Mouse (Mus musculus) cerebellum, adult 18-20 months (tissue): ENCODE measurements at regions not wholly inside any gene's neighbourhood (a gene's known extent, or its start where the extent isn't known, plus 50 kb on each side); places are given as distances from the start of the nearest gene placed in this dataset.

Experiments
- DNase-seq, 2 experiments: peaks; one replicate each; pipeline ENCODE4 v3.0.0; 2021

DNA sequence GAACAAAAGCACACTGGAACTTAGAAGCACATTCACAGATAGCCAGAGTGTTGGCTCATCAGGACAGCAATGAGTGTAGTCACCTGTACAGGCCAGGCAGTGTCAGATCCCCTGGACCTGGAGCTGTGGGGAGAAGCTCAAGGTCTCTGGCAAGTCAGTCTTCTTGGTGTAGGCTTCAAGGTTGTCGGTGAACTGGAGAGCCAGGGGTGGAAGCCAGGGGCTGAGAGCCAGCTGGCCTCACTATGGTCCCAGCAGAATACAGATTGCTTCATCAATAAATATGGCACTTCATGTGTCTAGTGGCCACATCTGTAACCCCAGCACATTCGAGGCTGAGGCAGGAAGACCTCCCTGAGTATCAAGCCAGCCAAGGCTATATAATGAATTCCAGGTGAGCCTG lies 101.0 kb upstream of the Tgfbr2 start:
- DNase-seq = no peak

GRCm38 (mm10) chr9:116272446-116272845 lies 97.3 kb upstream of the Tgfbr2 start:
- DNase-seq = no peak

DNA sequence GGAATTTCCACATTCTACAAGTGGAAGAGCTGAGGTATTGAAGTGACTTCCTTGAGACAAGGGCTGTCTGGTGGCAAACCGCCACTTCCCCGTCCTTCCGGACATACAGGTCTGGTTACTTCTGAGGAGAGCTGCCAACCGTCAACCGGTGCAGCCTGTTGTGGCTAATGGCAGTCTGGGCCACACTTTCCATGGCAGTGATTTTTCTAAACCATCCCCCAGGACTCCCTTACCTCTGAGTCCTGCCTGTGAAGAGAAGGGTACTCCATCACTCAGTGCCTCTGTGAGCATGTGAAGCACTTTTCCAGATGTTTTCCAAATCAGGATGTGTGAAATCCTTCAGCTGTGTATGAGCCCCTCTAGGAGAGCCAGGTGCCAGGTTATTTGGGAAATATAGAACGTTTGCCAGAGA lies 95.3 kb upstream of the Tgfbr2 start:
- DNase-seq = no peak

DNA sequence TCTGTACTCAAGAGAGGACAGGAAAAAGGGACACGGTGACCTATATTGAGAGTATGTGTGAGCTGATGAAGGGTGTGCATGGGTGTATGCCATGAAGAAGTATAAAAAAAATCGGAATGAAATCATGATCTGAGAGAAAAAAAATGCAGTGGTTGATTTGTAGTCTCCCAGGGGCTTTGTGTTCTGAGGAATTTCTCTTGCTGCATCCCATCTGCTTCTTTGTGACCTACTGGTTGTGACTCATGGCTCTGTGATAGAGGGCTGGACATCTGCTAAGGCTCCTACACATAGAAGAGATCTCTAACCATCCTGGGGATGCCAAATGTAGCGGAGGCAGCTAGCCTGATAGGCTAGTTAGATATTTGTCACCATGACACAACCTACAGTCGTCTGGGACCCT lies 92.3 kb upstream of the Tgfbr2 start:
- DNase-seq = no peak

DNA sequence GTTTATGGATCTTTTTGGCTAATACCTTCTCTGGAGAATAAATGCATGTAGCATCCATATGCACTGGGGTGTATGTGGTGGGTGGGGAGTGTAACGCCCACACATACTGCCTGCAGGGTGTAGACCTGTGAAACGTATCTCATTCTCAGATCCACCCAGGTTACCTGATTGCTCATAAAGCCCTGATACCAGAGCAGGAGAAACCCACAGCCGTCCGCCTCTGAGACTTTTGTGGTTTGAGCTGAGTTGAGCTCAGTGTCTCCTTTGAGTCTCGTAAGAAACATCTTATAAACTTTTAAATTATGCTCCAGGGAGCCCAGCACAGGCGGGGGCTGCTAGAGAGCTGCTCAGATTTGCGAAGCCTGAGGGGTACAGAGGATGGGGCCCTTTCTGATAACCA lies 88.7 kb upstream of the Tgfbr2 start:
- DNase-seq = no peak

GRCm38 (mm10) chr9:116259569-116259968 lies 84.4 kb upstream of the Tgfbr2 start:
- no peak for DNase-seq

- DNase-seq = no peak
Observed at GRCm38 (mm10) chr9:116253546-116253945, 78.4 kb upstream of the Tgfbr2 start.

DNA sequence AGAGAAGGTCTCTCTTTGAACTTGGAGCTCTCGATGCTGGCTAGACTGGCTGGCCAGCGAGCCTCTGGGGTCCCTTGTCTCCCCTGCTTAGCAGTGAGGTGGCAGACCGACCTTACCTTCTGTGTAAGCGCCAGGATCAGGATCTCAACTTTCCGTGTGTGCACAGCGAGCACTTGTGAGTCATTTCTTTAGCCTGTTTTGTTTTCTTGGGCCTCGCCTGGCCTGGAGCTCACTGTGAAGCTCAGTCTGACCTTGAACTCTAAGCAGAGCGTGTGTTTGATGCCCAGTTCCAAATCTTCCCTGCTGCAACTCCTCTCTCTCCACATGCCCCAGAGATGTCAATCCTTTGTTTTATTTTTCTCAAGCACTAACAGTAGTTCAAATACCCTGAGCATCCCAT lies 77.6 kb upstream of the Tgfbr2 start:
- DNase-seq = no peak

DNA sequence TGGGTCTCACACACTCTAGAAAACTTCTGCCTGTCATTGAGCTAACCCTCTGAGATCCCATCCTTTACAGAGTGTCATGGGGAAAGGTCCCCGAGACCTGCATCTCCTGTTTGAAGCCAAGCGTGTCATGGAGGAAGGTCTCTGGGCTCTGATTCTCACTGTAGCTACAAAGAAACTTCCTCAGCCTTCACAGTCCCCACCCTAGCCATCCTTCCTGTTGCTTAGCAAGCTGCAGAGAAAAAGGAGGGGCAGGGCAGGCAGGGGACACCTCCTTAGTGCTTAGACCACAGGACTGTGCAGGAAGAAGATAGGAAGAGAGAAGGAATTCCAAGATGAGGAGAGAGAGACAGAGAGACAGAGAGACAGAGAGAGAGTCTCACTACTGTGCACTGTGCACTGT lies 74.6 kb upstream of the Tgfbr2 start:
- no peak for DNase-seq

GRCm38 (mm10) chr9:116245136-116245535 lies 70.0 kb upstream of the Tgfbr2 start:
- no peak for DNase-seq

DNA sequence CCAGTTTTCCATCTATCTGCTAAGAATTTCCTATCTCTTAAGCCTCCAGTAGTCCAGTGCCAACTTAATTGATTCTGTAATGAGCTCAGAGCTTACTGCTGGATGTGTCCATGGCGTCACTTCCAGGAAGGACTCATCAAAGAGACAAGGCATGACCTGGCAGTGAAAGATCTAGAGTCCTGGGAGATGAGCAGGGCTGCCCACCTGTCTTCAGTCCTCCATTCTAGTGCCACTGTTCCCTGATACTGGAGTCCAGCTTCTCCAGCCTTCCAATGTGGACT lies 69.4 kb upstream of the Tgfbr2 start:
- DNase-seq = no peak

GRCm38 (mm10) chr9:116243775-116244618 lies 68.8 kb upstream of the Tgfbr2 start:
- DNase-seq = no peak

DNA sequence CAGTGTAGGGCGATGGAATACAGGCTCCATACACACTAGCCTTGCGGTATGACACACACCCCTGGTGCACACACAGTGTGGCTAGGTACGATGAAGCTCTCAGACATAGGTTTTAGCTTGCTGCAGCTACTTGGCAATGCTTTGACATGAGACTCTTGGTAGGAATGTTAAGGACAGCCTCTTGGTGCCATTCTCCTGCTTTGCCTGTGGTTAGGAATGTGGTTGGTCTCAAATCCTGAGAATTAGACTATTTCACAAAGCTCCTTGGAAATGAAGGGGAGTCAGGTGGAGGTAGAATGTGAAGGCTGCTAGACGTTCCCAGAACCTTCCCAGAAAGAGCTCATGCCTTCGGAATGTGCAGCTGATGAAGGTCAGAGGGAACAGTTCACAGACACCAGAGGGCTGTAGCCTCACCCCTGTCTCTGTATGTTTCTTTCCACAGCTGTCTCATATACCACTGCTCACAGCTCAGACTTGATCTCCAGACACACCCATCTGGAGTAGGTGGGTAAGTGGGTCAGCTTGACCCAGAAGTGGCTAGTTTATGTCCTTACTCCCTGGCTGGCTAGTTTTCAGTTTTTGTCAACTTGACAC lies 66.9 kb upstream of the Tgfbr2 start:
- no peak for DNase-seq

DNA sequence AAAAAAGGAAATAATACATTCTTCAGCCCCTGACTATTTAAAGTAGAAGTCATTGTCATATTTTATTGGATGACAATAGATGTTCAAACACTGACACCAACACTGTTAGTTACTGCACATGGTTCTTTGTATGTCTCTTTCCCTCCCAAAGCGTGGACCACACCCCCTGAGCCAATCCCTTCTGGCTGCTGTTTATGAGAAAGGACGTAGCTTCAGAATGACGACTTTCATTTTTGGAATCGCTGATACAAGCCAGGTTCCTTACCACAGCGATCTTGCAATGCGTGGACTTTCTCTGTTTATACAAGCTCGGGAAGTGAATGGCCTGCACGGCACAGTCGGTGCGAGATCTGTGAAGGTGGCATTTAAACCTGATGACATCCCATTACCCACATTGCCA lies 66.1 kb upstream of the Tgfbr2 start:
- DNase-seq = no peak

GRCm38 (mm10) chr9:116236836-116237235 lies 61.7 kb upstream of the Tgfbr2 start:
- DNase-seq = no peak

DNA sequence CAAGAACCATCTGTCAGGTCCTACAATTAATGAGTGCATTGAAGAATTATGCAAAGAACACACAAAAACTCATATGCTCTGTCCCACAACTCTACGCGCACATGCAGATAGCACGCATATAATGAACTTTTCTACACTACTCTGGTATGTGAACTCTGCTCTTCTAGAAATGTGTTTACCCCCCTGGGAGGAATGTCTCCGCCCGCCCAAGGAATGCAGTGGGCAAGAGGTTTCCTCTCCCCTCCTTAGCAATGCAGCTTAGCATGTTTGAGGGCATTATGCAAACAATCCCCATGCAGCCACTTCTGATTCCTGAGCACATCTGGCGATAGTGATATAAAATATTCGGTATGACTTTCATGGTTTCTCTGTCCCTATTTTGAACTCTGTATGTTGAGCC lies 59.0 kb upstream of the Tgfbr2 start:
- no peak for DNase-seq

GRCm38 (mm10) chr9:116232386-116232785 lies 57.2 kb upstream of the Tgfbr2 start:
- no peak for DNase-seq

- DNase-seq = no peak
Observed at GRCm38 (mm10) chr9:116231351-116232311, 56.5 kb upstream of the Tgfbr2 start.

- DNase-seq = no peak
Observed at GRCm38 (mm10) chr9:116230346-116230745, 55.2 kb upstream of the Tgfbr2 start.

DNA sequence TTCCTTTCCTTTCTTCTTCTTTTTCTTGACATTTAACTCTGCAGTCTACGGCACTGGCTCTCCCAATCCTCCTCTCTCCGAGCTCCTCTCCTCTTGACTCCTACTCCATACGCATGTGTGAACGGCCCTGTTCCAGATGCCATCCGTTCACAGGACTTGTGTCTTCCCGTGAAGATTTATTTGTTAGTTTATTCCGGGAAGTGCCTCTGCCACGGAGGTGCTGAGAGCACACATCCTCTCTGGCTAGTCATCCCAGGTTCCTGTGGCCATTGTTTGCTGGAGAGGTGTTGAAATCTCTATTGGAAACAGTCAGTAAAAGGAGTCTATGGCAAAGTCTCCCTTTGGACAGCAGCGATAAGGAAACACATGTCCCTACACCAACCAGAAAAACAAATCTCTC lies 53.3 kb upstream of the Tgfbr2 start:
- DNase-seq = no peak

DNA sequence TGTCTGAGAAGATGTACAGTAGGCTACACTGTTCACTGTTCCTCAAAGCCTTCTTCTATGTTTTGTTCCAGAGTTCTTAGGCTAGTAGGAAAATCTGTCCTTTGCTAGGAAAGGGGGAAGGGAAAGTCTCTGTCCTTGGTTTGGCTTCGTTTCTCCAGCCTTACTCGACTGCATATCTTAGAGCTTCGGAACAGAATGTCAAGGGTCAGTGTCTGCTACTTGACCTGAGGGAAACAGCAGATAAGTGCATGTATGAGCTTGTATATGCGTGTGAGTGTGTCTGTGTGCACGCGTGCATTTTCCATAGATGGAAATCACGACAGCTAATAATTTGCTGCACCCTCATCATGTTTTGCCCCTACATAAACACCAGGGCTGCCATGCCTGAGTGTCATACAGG lies 52.6 kb upstream of the Tgfbr2 start:
- no peak for DNase-seq
